Mouse (Mus musculus) liver, postnatal 0 days (tissue): ENCODE measurements around the gene Ddx1. TPM values are rescaled to one million over a fixed set of nuclear protein-coding genes. Genes with fewer than 3 reads are reported as not detected.

Experiments used
- ATAC-seq: fragments of 200-750 bp; cut with Nextera tagmentation; 2 replicates; pipeline ENCODE4 v1.8.0; 2017; ENCODE audit warnings: mild to moderate bottlenecking, moderate library complexity
- DNase-seq: peaks from one replicate; pipeline ENCODE4 v3.0.0-alpha.2; 2016
- H3K27ac ChIP-seq: fragments of 300-500 bp; sonication (generic); 2 replicates; pipeline ENCODE4 v1.5.1; 2014; ENCODE audit warnings: antibody characterized with exemption, moderate library complexity, mild to moderate bottlenecking, low read depth
- H3K27me3 ChIP-seq: fragments of 300-500 bp; sonication (generic); 2 replicates; pipeline ENCODE4 v1.6.1; 2014; ENCODE audit warnings: low read length, control low read depth, mixed read lengths; ENCODE audit not compliant: insufficient read depth
- H3K36me3 ChIP-seq: fragments of 300-500 bp; sonication (generic); replicated peaks from 2 replicates; pipeline ENCODE4 v1.6.1; 2014; ENCODE audit warnings: mild to moderate bottlenecking, control low read depth, low read length, moderate library complexity, mixed read lengths; ENCODE audit not compliant: insufficient read depth
- H3K4me1 ChIP-seq: fragments of 300-500 bp; sonication (generic); 2 replicates; pipeline ENCODE4 v1.6.1; 2014; ENCODE audit warnings: antibody characterized with exemption, mild to moderate bottlenecking, control low read depth; ENCODE audit not compliant: insufficient read depth
- H3K4me2 ChIP-seq: fragments of 300-500 bp; sonication (generic); 2 replicates; pipeline ENCODE4 v1.6.1; 2014; ENCODE audit warnings: low read depth, mild to moderate bottlenecking, low read length, moderate library complexity, mixed read lengths
- H3K4me3 ChIP-seq: fragments of 300-500 bp; sonication (generic); 2 replicates; pipeline ENCODE4 v1.5.1; 2014; ENCODE audit warnings: low read depth, low read length
- H3K9ac ChIP-seq: fragments of 300-500 bp; sonication (generic); replicated peaks from 2 replicates; pipeline ENCODE4 v1.6.1; 2014; ENCODE audit warnings: mild to moderate bottlenecking, moderate library complexity
- H3K9me3 ChIP-seq: fragments of 300-500 bp; sonication (generic); 2 replicates; pipeline ENCODE4 v1.6.1; 2016; ENCODE audit warnings: mild to moderate bottlenecking, control low read depth, low read length, mixed read lengths
- CTCF ChIP-seq: sonication (generic); IDR thresholded peaks from 2 replicates; pipeline ENCODE4 v1.5.1; 2016; ENCODE audit warnings: antibody characterized with exemption, low read depth
- EP300 ChIP-seq: IDR thresholded peaks from 2 replicates; pipeline ENCODE4 v1.6.1; 2016; ENCODE audit warnings: antibody characterized with exemption, low read depth, mild to moderate bottlenecking
- WGBS: fragments of 180-500 bp; shearing (Covaris S2); extraction: QIAGEN DNeasy Blood & Tissue Kit; methylation state at CpG from one replicate; pipeline ENCODE4 v1.1.7; 2014; ENCODE audit not compliant: insufficient replicate concordance; 5-methylcytosine and 5-hydroxymethylcytosine counted together
- polyA plus RNA-seq: library from polyadenylated mRNA; unstranded; fragments of >200 nt; fragmentation: Nextera tagmentation; extraction: Ambion mirVana; gene quantifications from 2 replicates; pipeline ENCODE4 v1.2.1, GENCODE M21; 2015

The Ddx1 gene
- polyA plus RNA-seq, 1 experiment from 2014 or later, result 46.5 TPM

DNA sequence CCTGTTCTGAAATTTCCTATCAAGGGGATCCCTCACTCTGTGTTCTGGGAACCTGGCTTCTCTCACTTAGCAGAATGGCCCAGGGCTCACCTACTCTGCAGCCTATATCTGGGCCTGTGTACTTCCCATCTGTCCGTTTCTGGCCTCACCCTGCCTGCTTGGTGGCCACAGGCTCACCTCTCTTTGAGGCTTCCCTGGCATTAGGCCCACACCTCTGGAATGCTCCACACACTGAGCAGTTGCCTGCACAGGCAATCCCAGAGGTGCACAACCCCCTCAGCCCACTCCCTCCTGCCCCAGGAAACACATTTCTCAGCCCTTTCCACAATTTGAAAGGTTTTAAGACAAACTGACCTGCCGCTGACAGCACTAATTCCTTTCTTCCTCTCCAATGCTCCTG is 72.9 kb downstream of the Ddx1 start:
- H3K9ac ChIP-seq, result no peak overlapping the region
- no peak overlapping the region for H3K4me2 ChIP-seq
- no peak for TF ChIP-seq EP300
- no peak overlapping the region for H3K4me3 ChIP-seq
- H3K27ac ChIP-seq, result no peak overlapping the region
- WGBS, result 54% methylated on average over 2 of the region's 2 CpGs
- H3K36me3 ChIP-seq, result no peaks in the 10 kb centered on the region
- H3K9me3 ChIP-seq, result no peaks in the 10 kb centered on the region
- ATAC-seq, result no peak
- DNase-seq, result no peak
- no peaks in the 10 kb centered on the region for H3K27me3 ChIP-seq
- peaks cover 3% of the 10 kb centered on the region; the same call in 1 of the 2 replicates for H3K4me1 ChIP-seq

DNA sequence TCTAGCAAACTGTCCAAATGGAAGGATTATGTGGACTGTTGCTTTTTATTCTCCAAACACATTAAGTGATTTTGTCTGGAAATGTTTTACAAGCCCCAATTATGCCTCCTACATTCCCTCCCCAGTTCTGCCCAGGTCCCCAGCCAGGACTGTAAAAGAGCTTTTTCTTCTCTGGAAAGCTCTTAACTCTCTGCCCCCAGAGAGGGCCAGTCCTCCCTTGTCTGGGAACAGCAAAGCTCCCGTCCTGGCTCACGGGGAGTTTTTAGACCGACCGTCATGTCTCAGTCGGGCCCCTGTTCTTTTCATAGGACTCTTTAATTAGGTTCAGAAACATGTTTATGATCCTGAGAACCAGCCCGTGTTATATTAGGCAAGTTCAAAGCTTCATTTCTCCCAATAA is 75.0 kb downstream of the Ddx1 start:
- 79% methylated on average over 6 of the region's 6 CpGs for WGBS

DNA sequence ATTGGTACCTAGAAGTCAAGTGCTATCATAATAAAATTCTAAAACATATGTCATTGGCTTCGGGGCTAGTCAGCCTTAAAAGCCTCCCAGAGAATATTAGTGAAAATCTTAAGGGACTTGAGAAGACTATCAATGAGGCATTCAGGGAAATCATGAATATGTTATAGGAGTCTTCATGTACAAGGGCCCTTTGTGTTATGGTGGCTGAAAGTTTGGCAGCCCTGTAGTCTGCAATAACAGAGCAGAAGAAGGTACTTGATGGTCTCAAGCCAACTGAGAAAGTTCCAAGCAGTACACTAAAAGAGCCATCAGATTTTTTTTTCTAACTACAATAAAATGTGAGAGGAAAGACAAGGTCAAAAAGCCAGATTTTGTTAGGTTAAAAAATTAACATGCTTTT is 80.9 kb downstream of the Ddx1 start:
- Histone ChIP-seq H3K4me1 (no peaks in the 10 kb centered on the region), H3K4me3 (no peak overlapping the region), H3K4me2 (no peak overlapping the region), H3K36me3 (no peaks in the 10 kb centered on the region), H3K27ac (no peak overlapping the region), H3K9ac (no peak overlapping the region), H3K9me3 (no peaks in the 10 kb centered on the region), H3K27me3 (no peaks in the 10 kb centered on the region)
- WGBS, result 83% methylated on average over 1 of the region's 1 CpGs
- DNase-seq, result no peak
- no peak for ATAC-seq
- TF ChIP-seq CTCF, result no peak
- TF ChIP-seq EP300, result no peak

More for the DNA sequence above, 75.0 kb downstream of the Ddx1 start:
- H3K4me3 ChIP-seq, result no peak overlapping the region
- no peak for DNase-seq
- TF ChIP-seq CTCF (no peak), EP300 (no peak)
- no peaks in the 10 kb centered on the region for H3K27me3 ChIP-seq
- no peak overlapping the region for H3K9ac ChIP-seq
- H3K9me3 ChIP-seq, result no peaks in the 10 kb centered on the region
- no peaks in the 10 kb centered on the region for H3K36me3 ChIP-seq
- H3K4me1 ChIP-seq, result no peaks in the 10 kb centered on the region
- ATAC-seq, result no peak
- H3K4me2 ChIP-seq, result no peak overlapping the region
- no peak overlapping the region for H3K27ac ChIP-seq

DNA sequence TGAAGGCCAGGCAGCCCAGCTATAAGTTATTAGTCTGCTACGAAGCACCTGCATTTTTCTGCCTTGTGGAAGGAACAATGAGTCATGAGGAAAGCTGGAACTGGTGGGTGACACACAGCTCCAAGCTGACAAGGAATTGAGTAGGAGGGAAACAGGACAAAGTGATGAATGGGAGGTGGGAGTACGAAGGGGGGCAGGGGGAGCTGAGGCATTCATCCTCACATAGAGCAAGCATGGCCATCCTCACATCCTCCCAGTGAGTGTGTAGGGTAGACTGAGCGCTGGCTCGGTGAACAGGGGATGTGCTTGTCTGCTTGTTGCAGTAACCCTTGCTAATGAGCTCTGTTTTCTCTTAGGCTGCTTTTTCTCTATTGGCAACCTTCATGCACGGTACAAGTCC is 81.9 kb downstream of the Ddx1 start:
- TF ChIP-seq CTCF (no peak), EP300 (no peak)
- ATAC-seq (no peak), DNase-seq (no peak)
- H3K36me3 ChIP-seq, result no peaks in the 10 kb centered on the region
- H3K27ac ChIP-seq, result no peak overlapping the region
- H3K4me1 ChIP-seq, result no peaks in the 10 kb centered on the region
- H3K4me2 ChIP-seq, result no peak overlapping the region
- no peak overlapping the region for H3K4me3 ChIP-seq
- WGBS, result 75% methylated on average over 5 of the region's 5 CpGs
- no peaks in the 10 kb centered on the region for H3K27me3 ChIP-seq
- H3K9ac ChIP-seq, result no peak overlapping the region
- no peaks in the 10 kb centered on the region for H3K9me3 ChIP-seq

Other genes starting within 250 kb of the Ddx1 start
- 2.4 and 2.6 TPM in 2 replicates for gene Nbas, start 19.9 kb upstream of the Ddx1 start, polyA plus RNA-seq